Mouse (Mus musculus): ENCODE results near the gene Zfp362. TPM values are rescaled to one million over a fixed set of nuclear protein-coding genes. Genes with fewer than 3 reads are reported as not detected.
A peak's percentile ranks its signal among the peaks of the same experiment; 100 is the strongest.

The Zfp362 gene
- polyA plus RNA-seq, 1 experiment from 2014 or later = 31.3 TPM

DNA sequence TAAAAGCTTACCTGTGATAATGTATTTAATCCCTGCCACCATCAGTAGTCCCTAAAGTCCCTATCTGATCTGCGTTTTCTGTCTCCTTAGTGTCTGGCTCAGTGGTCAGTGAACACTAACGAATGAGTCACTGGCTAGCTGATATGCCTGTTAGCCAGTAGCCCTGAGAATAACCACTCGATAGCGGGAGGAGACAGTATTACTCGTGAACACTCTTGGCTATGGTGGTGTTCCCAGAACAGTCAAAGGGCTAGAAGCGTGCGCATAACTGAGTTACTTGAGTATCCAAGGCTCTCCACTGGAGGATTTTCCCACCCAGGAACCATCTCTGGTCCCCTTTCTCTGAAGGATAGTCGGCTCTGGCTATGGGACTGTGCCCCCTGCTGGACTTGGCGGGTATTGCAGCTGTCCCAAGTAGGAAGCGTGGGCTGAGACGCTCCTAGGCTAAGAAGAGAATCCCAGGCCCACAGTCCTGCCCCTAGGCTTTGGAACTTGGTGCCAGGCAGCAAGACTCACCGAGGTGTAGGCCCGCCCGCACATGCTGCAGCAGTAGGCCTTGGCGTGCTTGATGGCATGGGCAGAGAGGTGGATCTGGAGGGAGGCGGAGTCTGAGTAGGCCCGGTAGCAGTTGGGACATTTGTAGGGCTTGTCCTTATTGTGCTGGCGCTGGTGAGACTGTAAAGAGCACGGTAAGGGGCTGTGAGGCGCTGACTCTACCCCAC is 29.1 kb downstream of the Zfp362 start:
- H3K27ac ChIP-seq (ENCODE audit: low read depth) = no peak overlapping the region
- peaks cover 95% of the 10 kb centered on the region for H3K36me3 ChIP-seq (ENCODE audit: control insufficient read depth, insufficient read depth, low read length)
- H3K9me3 ChIP-seq (ENCODE audit: control insufficient read depth, low read length) = no peaks in the 10 kb centered on the region
- H3K4me1 ChIP-seq (replicated peaks; ENCODE audit: control insufficient read depth, insufficient read depth, low read length) = no peaks in the 10 kb centered on the region
- 0 out of 2 replicates have a peak, but pooled peaks have one; percentile 53 for ATAC-seq (replicated peaks; ENCODE audit: low FRiP score, low TSS enrichment, low read depth)
- no peak overlapping the region for H3K4me3 ChIP-seq (ENCODE audit: low read depth, low read length)
- peak; percentile 94 for DNase-seq (ENCODE audit: low spot score)
- no peak overlapping the region for H3K9ac ChIP-seq (ENCODE audit: low read length)
- WGBS = 49% methylated on average over 20 of the region's 20 CpGs
- H3K4me2 ChIP-seq (ENCODE audit: low read length) = no peak overlapping the region
- no peaks in the 10 kb centered on the region for H3K27me3 ChIP-seq (replicated peaks; ENCODE audit: control insufficient read depth, insufficient read depth, low read length)

DNA sequence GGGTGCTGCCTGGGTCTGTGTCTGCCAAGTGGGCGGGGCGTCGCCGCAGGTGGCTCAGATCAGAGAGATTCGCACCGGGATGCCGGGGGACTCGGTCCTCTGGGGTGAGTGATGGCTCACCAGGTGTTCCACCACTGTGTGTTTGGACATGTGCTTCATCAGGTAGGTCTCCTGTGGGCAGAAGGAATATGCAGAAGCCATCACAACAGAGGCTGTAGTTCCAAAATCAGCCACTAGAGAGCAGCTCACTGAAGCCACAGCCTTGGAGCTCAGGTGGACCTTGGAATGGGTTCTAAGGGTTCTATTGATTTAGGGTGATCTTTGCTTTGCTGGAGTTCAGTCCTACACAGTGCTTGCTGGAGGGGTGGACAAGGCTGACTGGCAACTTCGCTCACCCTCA is 31.4 kb downstream of the Zfp362 start:
- ATAC-seq (replicated peaks; ENCODE audit: low FRiP score, low TSS enrichment, low read depth) (no peak), DNase-seq (ENCODE audit: low spot score) (no peak)
- no peaks in the 10 kb centered on the region for H3K4me1 ChIP-seq (replicated peaks; ENCODE audit: control insufficient read depth, insufficient read depth, low read length)
- H3K9ac ChIP-seq (ENCODE audit: low read length) = no peak overlapping the region
- no peaks in the 10 kb centered on the region for H3K27me3 ChIP-seq (replicated peaks; ENCODE audit: control insufficient read depth, insufficient read depth, low read length)
- no peak overlapping the region for H3K27ac ChIP-seq (ENCODE audit: low read depth)
- 92% methylated on average over 9 of the region's 9 CpGs for WGBS
- H3K36me3 ChIP-seq (ENCODE audit: control insufficient read depth, insufficient read depth, low read length) = peaks cover 73% of the 10 kb centered on the region
- no peaks in the 10 kb centered on the region for H3K9me3 ChIP-seq (ENCODE audit: control insufficient read depth, low read length)
- H3K4me3 ChIP-seq (ENCODE audit: low read depth, low read length) = no peak overlapping the region
- H3K4me2 ChIP-seq (ENCODE audit: low read length) = no peak overlapping the region

DNA sequence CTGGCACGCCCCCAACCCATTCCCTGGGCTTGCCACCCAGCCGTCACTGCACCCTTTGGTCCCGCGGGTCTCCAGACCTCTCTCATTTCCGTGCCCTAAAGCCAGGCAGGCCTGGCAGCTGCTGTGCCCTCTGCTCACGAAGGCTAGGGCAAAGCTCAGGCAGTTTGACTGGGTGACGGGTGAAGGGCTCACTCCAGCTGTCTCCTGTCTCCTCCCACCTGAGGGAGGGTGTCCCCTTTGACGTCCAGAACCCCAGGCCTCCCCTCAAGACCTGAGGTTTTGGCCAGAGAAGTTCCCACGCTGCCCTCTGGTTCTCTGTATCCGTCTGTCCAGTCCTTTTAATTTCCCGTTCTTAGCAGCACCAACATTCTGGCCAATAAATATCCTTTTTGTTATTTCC is 32.0 kb downstream of the Zfp362 start:
- H3K9me3 ChIP-seq (ENCODE audit: control insufficient read depth, low read length) = no peaks in the 10 kb centered on the region
- DNase-seq (ENCODE audit: low spot score) (no peak), ATAC-seq (replicated peaks; ENCODE audit: low FRiP score, low TSS enrichment, low read depth) (no peak)
- no peak overlapping the region for H3K4me2 ChIP-seq (ENCODE audit: low read length)
- H3K27me3 ChIP-seq (replicated peaks; ENCODE audit: control insufficient read depth, insufficient read depth, low read length) = no peaks in the 10 kb centered on the region
- WGBS = 85% methylated on average over 11 of the region's 11 CpGs
- H3K36me3 ChIP-seq (ENCODE audit: control insufficient read depth, insufficient read depth, low read length) = peaks cover 67% of the 10 kb centered on the region
- H3K4me1 ChIP-seq (replicated peaks; ENCODE audit: control insufficient read depth, insufficient read depth, low read length) = no peaks in the 10 kb centered on the region
- H3K27ac ChIP-seq (ENCODE audit: low read depth) = no peak overlapping the region
- no peak overlapping the region for H3K9ac ChIP-seq (ENCODE audit: low read length)
- no peak overlapping the region for H3K4me3 ChIP-seq (ENCODE audit: low read depth, low read length)

DNA sequence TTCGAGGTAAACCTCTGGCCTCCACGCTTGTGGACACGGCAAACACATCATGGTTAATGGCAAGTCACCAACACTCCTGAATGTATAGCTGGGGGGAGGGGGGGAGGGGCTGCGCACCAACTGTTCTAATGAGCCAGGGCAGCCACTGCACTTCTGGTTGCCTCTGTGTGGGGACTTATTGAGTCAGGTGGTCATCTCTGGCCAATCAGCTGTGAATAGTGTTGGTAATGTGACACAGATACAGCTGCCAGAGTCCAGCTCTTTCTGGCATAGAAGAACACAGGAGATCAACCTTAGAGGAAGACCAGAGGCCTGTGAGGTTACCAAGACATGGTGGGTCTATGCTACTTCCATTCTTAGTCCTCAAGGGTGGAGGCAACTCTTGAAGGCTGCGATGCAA is 35.1 kb downstream of the Zfp362 start:
- Histone ChIP-seq H3K4me2 (ENCODE audit: low read length) (no peak overlapping the region), H3K36me3 (ENCODE audit: control insufficient read depth, insufficient read depth, low read length) (peaks cover 36% of the 10 kb centered on the region), H3K27me3 (replicated peaks; ENCODE audit: control insufficient read depth, insufficient read depth, low read length) (no peaks in the 10 kb centered on the region), H3K4me1 (replicated peaks; ENCODE audit: control insufficient read depth, insufficient read depth, low read length) (no peaks in the 10 kb centered on the region), H3K27ac (ENCODE audit: low read depth) (no peak overlapping the region), H3K4me3 (ENCODE audit: low read depth, low read length) (no peak overlapping the region), H3K9ac (ENCODE audit: low read length) (no peak overlapping the region), H3K9me3 (ENCODE audit: control insufficient read depth, low read length) (no peaks in the 10 kb centered on the region)
- DNase-seq (ENCODE audit: low spot score) (no peak), ATAC-seq (replicated peaks; ENCODE audit: low FRiP score, low TSS enrichment, low read depth) (no peak)
- WGBS = 75% methylated on average over 5 of the region's 5 CpGs

DNA sequence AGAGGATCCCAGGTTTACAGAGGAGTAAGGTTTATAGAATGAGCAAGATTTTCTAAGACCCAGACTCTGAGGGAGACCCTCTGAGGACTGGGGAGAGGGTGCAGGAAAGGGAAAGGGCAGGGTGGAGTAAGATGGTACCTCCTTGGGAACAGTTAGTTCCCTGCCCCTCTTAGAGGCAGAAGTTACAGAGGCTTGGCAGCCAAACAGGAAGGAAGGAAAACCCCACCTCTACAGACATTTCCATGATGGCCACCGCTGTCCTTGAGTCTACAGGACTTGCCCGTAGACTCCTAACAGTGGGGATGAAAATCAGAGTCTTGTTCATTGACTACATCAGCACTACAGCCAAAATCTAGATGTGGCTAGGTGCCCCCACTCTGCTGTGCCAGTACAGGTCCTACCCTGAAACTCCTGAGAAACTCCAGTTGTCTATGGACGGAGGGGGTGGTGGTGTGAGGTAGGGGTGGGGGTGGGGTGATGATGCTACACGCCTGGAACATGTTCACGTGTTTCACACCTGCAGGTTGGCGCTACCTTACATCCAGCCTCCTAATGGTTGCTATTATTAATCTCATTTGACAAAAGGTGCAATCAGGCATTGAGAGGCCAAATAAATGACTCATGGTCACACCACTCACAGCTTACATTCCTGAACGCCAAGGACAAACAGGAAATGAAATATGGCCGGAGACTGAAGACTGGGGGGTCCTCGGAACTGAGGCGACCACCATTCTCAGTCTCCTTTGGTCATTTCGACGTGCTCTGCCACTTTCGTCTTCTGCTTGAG is 36.1 kb downstream of the Zfp362 start:
- 72% methylated on average over 13 of the region's 13 CpGs for whole genome bisulfite sequencing
- Histone ChIP-seq H3K9me3 (ENCODE audit: control insufficient read depth, low read length) (no peaks in the 10 kb centered on the region), H3K4me2 (ENCODE audit: low read length) (no peak overlapping the region), H3K27ac (ENCODE audit: low read depth) (no peak overlapping the region), H3K4me3 (ENCODE audit: low read depth, low read length) (no peak overlapping the region), H3K27me3 (replicated peaks; ENCODE audit: control insufficient read depth, insufficient read depth, low read length) (no peaks in the 10 kb centered on the region), H3K36me3 (ENCODE audit: control insufficient read depth, insufficient read depth, low read length) (peaks cover 27% of the 10 kb centered on the region), H3K4me1 (replicated peaks; ENCODE audit: control insufficient read depth, insufficient read depth, low read length) (no peaks in the 10 kb centered on the region), H3K9ac (ENCODE audit: low read length) (no peak overlapping the region)
- DNase-seq (ENCODE audit: low spot score) (no peak), ATAC-seq (replicated peaks; ENCODE audit: low FRiP score, low TSS enrichment, low read depth) (no peak)

DNA sequence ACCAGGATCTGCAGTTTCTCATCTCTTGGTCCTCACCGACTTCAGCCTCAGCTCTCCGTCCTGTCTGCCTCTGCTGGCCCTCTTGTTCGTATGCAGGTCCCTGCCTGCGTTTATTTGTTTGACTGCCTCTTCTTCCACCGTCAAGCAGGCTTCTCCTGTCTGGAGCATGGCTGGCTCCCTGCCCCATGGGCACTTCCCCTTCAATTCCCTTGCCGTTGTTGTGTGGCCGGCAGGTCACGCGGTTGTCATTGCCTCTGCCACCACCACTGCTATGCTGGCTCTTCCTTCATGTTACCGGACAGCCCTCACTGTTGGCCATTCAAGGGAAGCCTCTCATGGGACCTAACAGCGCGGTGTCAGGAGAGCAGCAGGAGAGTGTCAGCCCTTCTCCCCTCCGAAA is 37.7 kb downstream of the Zfp362 start:
- no peak overlapping the region for H3K27ac ChIP-seq (ENCODE audit: low read depth)
- H3K4me2 ChIP-seq (ENCODE audit: low read length) = no peak overlapping the region
- no peak overlapping the region for H3K4me3 ChIP-seq (ENCODE audit: low read depth, low read length)
- no peak overlapping the region for H3K9ac ChIP-seq (ENCODE audit: low read length)
- H3K4me1 ChIP-seq (replicated peaks; ENCODE audit: control insufficient read depth, insufficient read depth, low read length) = no peaks in the 10 kb centered on the region
- WGBS = 71% methylated on average over 13 of the region's 13 CpGs
- peaks cover 10% of the 10 kb centered on the region for H3K36me3 ChIP-seq (ENCODE audit: control insufficient read depth, insufficient read depth, low read length)
- no peak for ATAC-seq (replicated peaks; ENCODE audit: low FRiP score, low TSS enrichment, low read depth)
- no peaks in the 10 kb centered on the region for H3K27me3 ChIP-seq (replicated peaks; ENCODE audit: control insufficient read depth, insufficient read depth, low read length)
- H3K9me3 ChIP-seq (ENCODE audit: control insufficient read depth, low read length) = peaks cover 6% of the 10 kb centered on the region; the same call in 1 of the 2 replicates
- DNase-seq (ENCODE audit: low spot score) = no peak

DNA sequence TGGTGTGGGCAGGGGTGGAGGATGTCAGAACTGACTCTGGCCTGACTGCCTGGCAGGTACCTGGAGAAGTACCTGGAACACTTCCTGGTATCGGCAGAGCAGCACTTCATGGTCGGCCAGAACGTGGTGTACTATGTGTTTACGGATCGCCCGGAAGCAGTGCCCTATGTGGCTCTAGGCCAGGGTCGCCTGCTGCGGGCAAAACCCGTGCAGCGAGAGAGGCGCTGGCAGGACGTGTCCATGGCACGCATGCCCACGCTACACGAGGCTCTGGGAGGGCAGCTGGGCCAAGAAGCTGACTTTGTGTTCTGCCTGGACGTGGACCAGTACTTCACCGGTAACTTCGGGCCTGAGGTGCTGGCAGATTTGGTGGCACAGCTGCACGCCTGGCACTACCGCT is 38.9 kb downstream of the Zfp362 start:
- H3K27me3 ChIP-seq (replicated peaks; ENCODE audit: control insufficient read depth, insufficient read depth, low read length) = no peaks in the 10 kb centered on the region
- H3K36me3 ChIP-seq (ENCODE audit: control insufficient read depth, insufficient read depth, low read length) = no peaks in the 10 kb centered on the region
- H3K9me3 ChIP-seq (ENCODE audit: control insufficient read depth, low read length) = peaks cover 11% of the 10 kb centered on the region; the same call in 1 of the 2 replicates
- 93% methylated on average over 20 of the region's 20 CpGs for WGBS
- H3K27ac ChIP-seq (ENCODE audit: low read depth) = no peak overlapping the region
- H3K4me1 ChIP-seq (replicated peaks; ENCODE audit: control insufficient read depth, insufficient read depth, low read length) = no peaks in the 10 kb centered on the region
- DNase-seq (ENCODE audit: low spot score) (no peak), ATAC-seq (replicated peaks; ENCODE audit: low FRiP score, low TSS enrichment, low read depth) (no peak)
- H3K4me2 ChIP-seq (ENCODE audit: low read length) = no peak overlapping the region
- no peak overlapping the region for H3K9ac ChIP-seq (ENCODE audit: low read length)
- H3K4me3 ChIP-seq (ENCODE audit: low read depth, low read length) = no peak overlapping the region

DNA sequence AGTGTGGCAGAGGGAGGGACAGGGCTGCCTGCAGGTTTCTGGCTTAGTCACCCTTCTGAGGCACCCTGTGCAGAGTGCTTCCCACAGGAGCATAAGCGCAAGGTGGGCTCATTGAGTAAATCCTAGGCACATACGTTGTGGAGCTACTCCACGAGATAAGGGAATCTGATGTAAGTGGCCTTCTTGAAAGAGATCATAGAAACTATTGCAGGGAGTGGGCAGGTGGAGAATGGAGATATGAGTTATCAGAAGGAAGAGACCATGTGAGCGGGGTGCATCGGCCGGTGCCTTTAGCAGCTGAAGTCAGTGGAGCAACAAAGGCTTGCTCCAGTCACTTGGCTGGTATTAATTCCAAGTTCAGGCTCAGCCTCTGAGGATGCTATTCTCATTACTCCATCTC is 45.8 kb downstream of the Zfp362 start:
- WGBS = 87% methylated on average over 6 of the region's 6 CpGs
- H3K27ac ChIP-seq (ENCODE audit: low read depth) = no peak overlapping the region
- no peak for DNase-seq (ENCODE audit: low spot score)
- no peak for ATAC-seq (replicated peaks; ENCODE audit: low FRiP score, low TSS enrichment, low read depth)
- 0 out of 2 replicates have a peak, but pooled peaks cover 5% of the 10 kb centered on the region for H3K36me3 ChIP-seq (ENCODE audit: control insufficient read depth, insufficient read depth, low read length)
- no peak overlapping the region for H3K4me2 ChIP-seq (ENCODE audit: low read length)
- no peaks in the 10 kb centered on the region for H3K27me3 ChIP-seq (replicated peaks; ENCODE audit: control insufficient read depth, insufficient read depth, low read length)
- H3K9ac ChIP-seq (ENCODE audit: low read length) = no peak overlapping the region
- peaks cover 11% of the 10 kb centered on the region; the same call in 1 of the 2 replicates for H3K9me3 ChIP-seq (ENCODE audit: control insufficient read depth, low read length)
- H3K4me3 ChIP-seq (ENCODE audit: low read depth, low read length) = no peak overlapping the region
- no peaks in the 10 kb centered on the region for H3K4me1 ChIP-seq (replicated peaks; ENCODE audit: control insufficient read depth, insufficient read depth, low read length)

Data from intestine, embryonic 14.5 days (tissue).